Mouse (Mus musculus) MEL-GATA-1-ER (cell line): ENCODE measurements at regions not wholly inside any gene's neighbourhood (a gene's known extent, or its start where the extent isn't known, plus 50 kb on each side); places are given as distances from the start of the nearest gene placed in this dataset.
"Not testable (repeated sequence)": the region's sequence is repeated elsewhere in the genome, so short reads cannot be mapped to it uniquely, and the experiment has no call there.

Source experiments
- DNase-seq: peaks from one replicate; pipeline ENCODE4 v3.0.0-alpha.2; 2012; ENCODE audit warnings: low read depth; ENCODE audit errors: extremely low read depth

GRCm38 (mm10) chr17:76703823-76704222, 1152.1 kb upstream of the Fam98a start:
- DNase-seq = peak; percentile 8

GRCm38 (mm10) chr17:76696219-76696618, 1144.5 kb upstream of the Fam98a start:
- peak; percentile 36 for DNase-seq

GRCm38 (mm10) chr17:76658056-76658455, 1106.3 kb upstream of the Fam98a start:
- DNase-seq = no peak

GRCm38 (mm10) chr17:76625976-76626375, 1074.2 kb upstream of the Fam98a start:
- no peak for DNase-seq

- DNase-seq = no peak
Measured at GRCm38 (mm10) chr17:76605237-76605636, 1053.5 kb upstream of the Fam98a start.

GRCm38 (mm10) chr17:76578323-76578722, 1026.6 kb upstream of the Fam98a start:
- no peak for DNase-seq

GRCm38 (mm10) chr17:76559725-76560124, 1008.0 kb upstream of the Fam98a start:
- no peak for DNase-seq

GRCm38 (mm10) chr17:76545566-76545965, 993.8 kb upstream of the Fam98a start:
- no peak for DNase-seq

GRCm38 (mm10) chr17:76535772-76536171, 984.0 kb upstream of the Fam98a start:
- DNase-seq = no peak

- no peak for DNase-seq
Measured at GRCm38 (mm10) chr17:76501732-76502131, 950.0 kb upstream of the Fam98a start.

GRCm38 (mm10) chr17:76500446-76500845, 948.7 kb upstream of the Fam98a start:
- DNase-seq = no peak

- DNase-seq = not testable (repeated sequence)
Measured at GRCm38 (mm10) chr17:76499981-76500380, 948.2 kb upstream of the Fam98a start.

- DNase-seq = no peak
Measured at GRCm38 (mm10) chr17:76487347-76487746, 935.6 kb upstream of the Fam98a start.

- peak; percentile 9 for DNase-seq
Measured at GRCm38 (mm10) chr17:76484130-76484529, 932.4 kb upstream of the Fam98a start.

- no peak for DNase-seq
Measured at GRCm38 (mm10) chr17:76451296-76451834, 899.6 kb upstream of the Fam98a start.
